Mouse (Mus musculus) frontal cortex, postnatal 14 days (tissue): ENCODE data around the gene Itpkc.
A peak's percentile ranks its signal among the peaks of the same experiment; 100 is the strongest.

Experiments
- DNase-seq, 2 experiments: peaks; one replicate each; pipeline ENCODE4 v3.0.0; 2022; ENCODE audit warnings: low spot score in 2 of 2

The Itpkc gene

GRCm38 (mm10) chr7:27237527-27237926 is 9.1 kb upstream of the Itpkc start:
- DNase-seq: no peak

GRCm38 (mm10) chr7:27235726-27236125 is 7.3 kb upstream of the Itpkc start:
- DNase-seq: no peak

GRCm38 (mm10) chr7:27233300-27233699 is 4.8 kb upstream of the Itpkc start:
- DNase-seq: no peak

- DNase-seq: peak; percentile 90 to 91
Measured at GRCm38 (mm10) chr7:27232781-27233281, 4.4 kb upstream of the Itpkc start, which contains the start of gene Coq8b. Gene Coq8b, plus strand, starts transcription at chr7:27233023.

- peak; percentile 57 to 75 for DNase-seq
Measured at GRCm38 (mm10) chr7:27231693-27232331, 3.4 kb upstream of the Itpkc start.

- DNase-seq: no peak
Measured at GRCm38 (mm10) chr7:27230781-27231180, 2.3 kb upstream of the Itpkc start.

GRCm38 (mm10) chr7:27228865-27229264 is 404 bp upstream of the Itpkc start:
- no peak for DNase-seq

GRCm38 (mm10) chr7:27227676-27228075 is 785 bp downstream of the Itpkc start:
- no peak for DNase-seq

GRCm38 (mm10) chr7:27227276-27227675 is 1.2 kb downstream of the Itpkc start:
- DNase-seq: no peak

- DNase-seq: no peak
Measured at GRCm38 (mm10) chr7:27224877-27225575, 3.4 kb downstream of the Itpkc start.

- no peak for DNase-seq
Measured at GRCm38 (mm10) chr7:27222538-27222937, 5.9 kb downstream of the Itpkc start.

- DNase-seq: no peak
Measured at GRCm38 (mm10) chr7:27221939-27222338, 6.5 kb downstream of the Itpkc start.

GRCm38 (mm10) chr7:27219937-27220336 is 8.5 kb downstream of the Itpkc start:
- no peak for DNase-seq

GRCm38 (mm10) chr7:27218586-27218985 is 9.9 kb downstream of the Itpkc start:
- no peak for DNase-seq

GRCm38 (mm10) chr7:27212626-27213025 is 15.8 kb downstream of the Itpkc start:
- no peak for DNase-seq

- no peak for DNase-seq
Measured at GRCm38 (mm10) chr7:27203730-27204449, 24.6 kb downstream of the Itpkc start.

GRCm38 (mm10) chr7:27198779-27199178 is 29.7 kb downstream of the Itpkc start:
- no peak for DNase-seq

GRCm38 (mm10) chr7:27198355-27198754 is 30.1 kb downstream of the Itpkc start:
- no peak for DNase-seq

GRCm38 (mm10) chr7:27197634-27198033 is 30.8 kb downstream of the Itpkc start:
- no peak for DNase-seq

- no peak for DNase-seq
Measured at GRCm38 (mm10) chr7:27197136-27197535, 31.3 kb downstream of the Itpkc start.

- DNase-seq: peak; percentile 94 to 99
Measured at GRCm38 (mm10) chr7:27195681-27196611, 32.5 kb downstream of the Itpkc start, which contains the start of the genes BC024978 and Snrpa. Gene BC024978, plus strand, starts transcription at chr7:27195781. Gene Snrpa, minus strand, starts transcription at chr7:27196271.
